19 mouse cellular contexts compared by ENCODE assay signal in the genomic region with DNA sequence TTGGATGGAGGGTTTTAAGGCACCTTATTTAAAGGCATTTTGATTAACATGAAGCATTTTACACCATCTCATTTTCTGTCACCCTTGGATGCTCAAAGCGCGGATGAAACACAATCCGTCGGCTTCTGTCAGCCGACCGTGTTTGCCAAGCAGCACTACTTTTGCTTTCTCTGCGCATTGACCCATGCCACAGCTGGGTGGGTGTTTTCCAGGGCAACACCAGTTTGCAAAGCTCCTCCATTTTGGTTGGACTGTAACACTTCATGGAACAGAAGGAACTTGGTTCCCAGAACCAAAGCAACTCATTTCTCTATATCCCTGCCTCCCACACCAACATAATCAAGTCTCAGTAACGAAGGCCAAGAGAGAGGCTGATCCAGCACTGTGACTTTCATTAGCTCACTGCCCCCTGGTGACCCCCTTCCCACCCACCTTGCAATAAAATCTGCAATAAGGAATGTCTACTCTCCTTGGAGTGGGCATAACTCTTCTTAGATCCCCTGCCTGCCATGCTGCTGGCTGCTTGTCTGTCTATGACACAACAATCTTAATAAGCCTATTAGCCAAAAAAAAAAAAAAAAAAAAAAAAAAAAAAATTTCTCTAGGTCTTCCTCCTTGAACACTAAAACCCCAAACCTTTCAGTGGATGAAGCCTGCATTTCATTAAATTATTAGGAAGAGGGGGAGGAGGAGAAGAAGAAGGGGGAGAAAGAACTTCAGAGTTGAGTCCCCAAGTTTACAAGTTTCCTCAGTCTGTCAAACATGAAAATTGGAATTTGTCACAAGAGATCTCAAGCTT. TPM values are rescaled to one million over a fixed set of nuclear protein-coding genes. Genes with fewer than 3 reads are reported as not detected.
DNase-seq lines count a peak whose midpoint lies in the region; ATAC-seq and TF ChIP-seq lines count a peak whose summit lies in the region.
"Had no signal": no experiment of that assay in that cellular context is flagged by ENCODE, and none has a peak within 500 bp of the region (broad histone marks: within the 10 kb centered on the region; RNA-seq: fewer than 3 reads in every experiment).

No protein-coding gene starts in this region.

- TF ChIP-seq CTCF in kidney, adult 2 months (conservative IDR thresholded peaks at IDR 0.05; ENCODE audit: insufficient read depth, insufficient read length, low read depth, low read length): no peak
- TF ChIP-seq CTCF in E14TG2a.4 (conservative IDR thresholded peaks at IDR 0.05; ENCODE audit: low read length): no peak

- no peak overlapping the region for H3K4me3 ChIP-seq in forebrain, embryonic 13.5 days
- no peak overlapping the region for H3K4me3 ChIP-seq in forebrain, embryonic 10.5 days
- H3K4me3 ChIP-seq in kidney, embryonic 16.5 days (ENCODE audit: low read length): no peak overlapping the region
- H3K4me3 ChIP-seq in kidney, adult 2 months (ENCODE audit: insufficient read depth, low read depth, low read length): no peak overlapping the region
- 0 out of 2 replicates have a peak overlapping the region, but pooled peaks have one; percentile 17 for H3K4me3 ChIP-seq in E14TG2a.4 (replicated peaks; ENCODE audit: low read length)
- no peak overlapping the region for H3K4me3 ChIP-seq in forebrain, embryonic 14.5 days (ENCODE audit: low read depth, low read length)
- H3K4me3 ChIP-seq: embryonic facial prominence, embryonic 15.5 days; gastrocnemius, adult 2 months had no signal

- peaks cover 28% of the 10 kb centered on the region for H3K4me1 ChIP-seq in forebrain, embryonic 13.5 days
- peaks cover 29% of the 10 kb centered on the region for H3K4me1 ChIP-seq in forebrain, embryonic 10.5 days
- peaks cover 10% of the 10 kb centered on the region; the same call in 1 of the 2 replicates for H3K4me1 ChIP-seq in kidney, embryonic 16.5 days (ENCODE audit: insufficient read depth, low read length)
- H3K4me1 ChIP-seq in kidney, adult 2 months (ENCODE audit: control insufficient read depth, insufficient read depth, low read length): no peaks in the 10 kb centered on the region
- peaks cover 69% of the 10 kb centered on the region for H3K4me1 ChIP-seq in E14TG2a.4 (replicated peaks; ENCODE audit: low read depth, low read length)
- peaks cover 22% of the 10 kb centered on the region for H3K4me1 ChIP-seq in forebrain, embryonic 14.5 days (ENCODE audit: control insufficient read depth, insufficient read depth, low read length)

- TF ChIP-seq POLR2A in kidney, adult 2 months (IDR thresholded peaks at IDR 0.05; ENCODE audit: low read depth, low read length): no peak

- WGBS in forebrain, embryonic 13.5 days: 71% methylated on average over 8 of the region's 8 CpGs
- WGBS in forebrain, embryonic 10.5 days: 88% methylated on average over 8 of the region's 8 CpGs
- WGBS in kidney, embryonic 16.5 days: 41% methylated on average over 8 of the region's 8 CpGs
- 58% methylated on average over 8 of the region's 8 CpGs for WGBS in kidney, adult 2 months
- 71% methylated on average over 8 of the region's 8 CpGs for WGBS in forebrain, embryonic 14.5 days

- H3K9ac ChIP-seq in forebrain, embryonic 13.5 days: no peak overlapping the region
- no peak overlapping the region for H3K9ac ChIP-seq in kidney, embryonic 16.5 days (replicated peaks; ENCODE audit: low read length)
- H3K9ac ChIP-seq in forebrain, embryonic 14.5 days (ENCODE audit: low read length): no peak overlapping the region
- H3K9ac ChIP-seq: embryonic facial prominence, embryonic 15.5 days had no signal

- 0 out of 2 replicates have a peak overlapping the region, but pooled peaks have one; percentile 1 for H3K4me2 ChIP-seq in forebrain, embryonic 13.5 days
- H3K4me2 ChIP-seq in kidney, embryonic 16.5 days (replicated peaks; ENCODE audit: low read depth, low read length): no peak overlapping the region
- no peak overlapping the region for H3K4me2 ChIP-seq in forebrain, embryonic 14.5 days (ENCODE audit: low read length)
- H3K4me2 ChIP-seq: embryonic facial prominence, embryonic 15.5 days; heart, embryonic 11.5 days had no signal

- peak; percentile 1; the same call in 1 of the 2 replicates for ATAC-seq in forebrain, embryonic 13.5 days
- ATAC-seq in kidney, embryonic 16.5 days (ENCODE audit: low FRiP score, low TSS enrichment): peak; percentile 91
- peak; percentile 5; the same call in 1 of the 2 replicates for ATAC-seq in forebrain, embryonic 14.5 days
- ATAC-seq: lung, postnatal 0 days had no signal

- DNase-seq in forebrain, embryonic 10.5 days (ENCODE audit: extremely low spot score, low spot score): no peak
- DNase-seq in kidney, adult 2 months: no peak
- no peak for DNase-seq in forebrain, embryonic 14.5 days (ENCODE audit: low spot score)
- DNase-seq in frontal cortex, postnatal 14 days (ENCODE audit: low spot score in 2 of 2): no peak
- no peak for DNase-seq in left cerebral cortex, adult 9 months (ENCODE audit: low spot score in 2 of 2)
- DNase-seq: adrenal gland, adult 8-10 months; cerebellum, adult 9-11 months; gastrocnemius, adult 2 months; heart, postnatal 14 days; kidney, adult 9 months; liver; right cerebral cortex, postnatal 25 days; thymus, adult 2 months had no signal

- H3K9me3 ChIP-seq in forebrain, embryonic 13.5 days (replicated peaks): no peaks in the 10 kb centered on the region
- no peaks in the 10 kb centered on the region for H3K9me3 ChIP-seq in forebrain, embryonic 10.5 days
- no peaks in the 10 kb centered on the region for H3K9me3 ChIP-seq in kidney, embryonic 16.5 days (ENCODE audit: low read length)
- H3K9me3 ChIP-seq in E14TG2a.4 (ENCODE audit: low read length): peaks cover 7% of the 10 kb centered on the region
- H3K9me3 ChIP-seq in forebrain, embryonic 14.5 days (replicated peaks; ENCODE audit: control insufficient read depth, low read length): no peaks in the 10 kb centered on the region
- H3K9me3 ChIP-seq: embryonic facial prominence, embryonic 15.5 days had no signal

- peak overlapping the region; percentile 49; the same call in 1 of the 2 replicates for H3K27ac ChIP-seq in forebrain, embryonic 13.5 days
- no peak overlapping the region for H3K27ac ChIP-seq in forebrain, embryonic 10.5 days
- H3K27ac ChIP-seq in kidney, embryonic 16.5 days (ENCODE audit: low read length): peak overlapping the region; percentile 68; the same call in 1 of the 2 replicates
- H3K27ac ChIP-seq in kidney, adult 2 months (ENCODE audit: insufficient read depth, low read depth, low read length): no peak overlapping the region
- peak overlapping the region; percentile 44; the same call in 1 of the 2 replicates for H3K27ac ChIP-seq in forebrain, embryonic 14.5 days (ENCODE audit: low read depth, low read length)
- H3K27ac ChIP-seq: embryonic facial prominence, embryonic 15.5 days; gastrocnemius, adult 2 months had no signal

- no peaks in the 10 kb centered on the region for H3K36me3 ChIP-seq in forebrain, embryonic 13.5 days (ENCODE audit: poor library complexity, severe bottlenecking)
- no peaks in the 10 kb centered on the region for H3K36me3 ChIP-seq in forebrain, embryonic 10.5 days (replicated peaks)
- H3K36me3 ChIP-seq in kidney, embryonic 16.5 days (ENCODE audit: insufficient read depth, low read length): no peaks in the 10 kb centered on the region
- no peaks in the 10 kb centered on the region for H3K36me3 ChIP-seq in kidney, adult 2 months (ENCODE audit: control insufficient read depth, insufficient read depth, low read length)
- H3K36me3 ChIP-seq in E14TG2a.4 (ENCODE audit: insufficient read depth, low read length): no peaks in the 10 kb centered on the region
- no peaks in the 10 kb centered on the region for H3K36me3 ChIP-seq in forebrain, embryonic 14.5 days (ENCODE audit: control insufficient read depth, insufficient read depth, low read length)
- H3K36me3 ChIP-seq: embryonic facial prominence, embryonic 15.5 days had no signal

- H3K27me3 ChIP-seq in forebrain, embryonic 13.5 days: peaks cover 17% of the 10 kb centered on the region; the same call in 1 of the 2 replicates
- H3K27me3 ChIP-seq in forebrain, embryonic 10.5 days (ENCODE audit: poor library complexity, severe bottlenecking): no peaks in the 10 kb centered on the region
- no peaks in the 10 kb centered on the region for H3K27me3 ChIP-seq in kidney, embryonic 16.5 days (ENCODE audit: insufficient read depth, low read length)
- no peaks in the 10 kb centered on the region for H3K27me3 ChIP-seq in kidney, adult 2 months (replicated peaks; ENCODE audit: control insufficient read depth, insufficient read depth, low read length)
- H3K27me3 ChIP-seq in E14TG2a.4 (ENCODE audit: insufficient read depth, low read length): no peaks in the 10 kb centered on the region
- no peaks in the 10 kb centered on the region for H3K27me3 ChIP-seq in forebrain, embryonic 14.5 days (replicated peaks; ENCODE audit: control insufficient read depth, insufficient read depth, low read length)
- H3K27me3 ChIP-seq: embryonic facial prominence, embryonic 15.5 days had no signal

RNA-seq across cellular contexts. Expression of gene Syk, which starts 21.4 kb away (rescaled TPM):
- 0.81 and 1.1 TPM in 2 replicates for polyA plus RNA-seq in forebrain, embryonic 13.5 days (2015; fragmentation: Nextera tagmentation; extraction: Ambion mirVana)
- 2.1 and 2.3 TPM in 2 replicates for polyA plus RNA-seq in forebrain, embryonic 10.5 days (2016; fragmentation: Nextera tagmentation; extraction: Ambion mirVana)
- polyA plus RNA-seq in kidney, embryonic 16.5 days (2015; fragmentation: Nextera tagmentation; extraction: Ambion mirVana): 7.5 and 7.6 TPM in 2 replicates
- 1.9 and 4.7 TPM in 2 replicates for polyA plus RNA-seq in kidney, adult 2 months (2012; rRNA removed)
- polyA plus RNA-seq in forebrain, embryonic 14.5 days (2014; fragmentation: Nextera tagmentation; extraction: Ambion mirVana): 1.0 and 1.1 TPM in 2 replicates

RNA-seq across cellular contexts. Expression of gene Diras2, which starts 30.5 kb away (rescaled TPM):
- 0.77 and 0.93 TPM in 2 replicates for polyA plus RNA-seq in forebrain, embryonic 13.5 days (2015; fragmentation: Nextera tagmentation; extraction: Ambion mirVana)
- 0.02 and 0.05 TPM in 2 replicates for polyA plus RNA-seq in forebrain, embryonic 10.5 days (2016; fragmentation: Nextera tagmentation; extraction: Ambion mirVana)
- polyA plus RNA-seq in kidney, embryonic 16.5 days (2015; fragmentation: Nextera tagmentation; extraction: Ambion mirVana): 0.15 and 0.25 TPM in 2 replicates
- 0.08 and 0.10 TPM in 2 replicates for polyA plus RNA-seq in kidney, adult 2 months (2012; rRNA removed)
- polyA plus RNA-seq in forebrain, embryonic 14.5 days (2014; fragmentation: Nextera tagmentation; extraction: Ambion mirVana): 1.5 and 2.2 TPM in 2 replicates

Comparison
In these comparisons a context has a peak if more than half of its experiments do, and no peak if none do; other contexts are left out.
1. H3K27ac ChIP-seq: peak in forebrain, embryonic 13.5 days (single experiment), kidney, embryonic 16.5 days (single experiment) and forebrain, embryonic 14.5 days (single experiment); none in forebrain, embryonic 10.5 days (single experiment) and kidney, adult 2 months (single experiment).
2. ATAC-seq: peak in every context shown above with its lines; median percentile 91 in kidney, embryonic 16.5 days; 5 in forebrain, embryonic 14.5 days; 1 in forebrain, embryonic 13.5 days.